Mouse (Mus musculus): ENCODE data around the gene Hoxd9. TPM values are rescaled to one million over a fixed set of nuclear protein-coding genes. Genes with fewer than 3 reads are reported as not detected.

Gene Hoxd9
- polyA plus RNA-seq, 1 experiment from 2014 or later = 0.34 TPM

GRCm38 (mm10) chr2:74733765-74734164 is 36.2 kb downstream of the Hoxd9 start:
- DNase-seq (ENCODE audit: low spot score) = no peak
- Histone ChIP-seq H3K36me3 (ENCODE audit: control insufficient read depth, insufficient read depth, low read length) (no peaks in the 10 kb centered on the region), H3K9ac (ENCODE audit: low read length) (no peak overlapping the region), H3K27ac (replicated peaks) (no peak overlapping the region), H3K27me3 (ENCODE audit: control insufficient read depth, insufficient read depth, low read length) (peaks cover 36% of the 10 kb centered on the region), H3K4me1 (replicated peaks; ENCODE audit: control insufficient read depth, insufficient read depth) (no peaks in the 10 kb centered on the region), H3K9me3 (ENCODE audit: control insufficient read depth, low read length) (no peaks in the 10 kb centered on the region), H3K4me2 (replicated peaks; ENCODE audit: low read depth) (no peak overlapping the region), H3K4me3 (ENCODE audit: low read depth, low read length) (no peak overlapping the region)
- TF ChIP-seq EP300 (optimal IDR thresholded peaks at IDR 0.05) = no peak
- TF ChIP-seq CTCF (IDR thresholded peaks at IDR 0.05; ENCODE audit: low read depth) = no peak
- no peak for ATAC-seq (ENCODE audit: low FRiP score, low TSS enrichment)
- 19% methylated on average over 6 of the region's 6 CpGs for WGBS

GRCm38 (mm10) chr2:74734451-74734850 is 36.9 kb downstream of the Hoxd9 start:
- Histone ChIP-seq H3K4me1 (replicated peaks; ENCODE audit: control insufficient read depth, insufficient read depth) (no peaks in the 10 kb centered on the region), H3K27me3 (ENCODE audit: control insufficient read depth, insufficient read depth, low read length) (peaks cover 41% of the 10 kb centered on the region), H3K36me3 (ENCODE audit: control insufficient read depth, insufficient read depth, low read length) (no peaks in the 10 kb centered on the region), H3K9me3 (ENCODE audit: control insufficient read depth, low read length) (no peaks in the 10 kb centered on the region), H3K4me2 (replicated peaks; ENCODE audit: low read depth) (no peak overlapping the region), H3K4me3 (ENCODE audit: low read depth, low read length) (no peak overlapping the region), H3K9ac (ENCODE audit: low read length) (no peak overlapping the region), H3K27ac (replicated peaks) (no peak overlapping the region)
- DNase-seq (ENCODE audit: low spot score) = no peak
- TF ChIP-seq EP300 (optimal IDR thresholded peaks at IDR 0.05) = no peak
- TF ChIP-seq CTCF (IDR thresholded peaks at IDR 0.05; ENCODE audit: low read depth) = no peak
- no peak for ATAC-seq (ENCODE audit: low FRiP score, low TSS enrichment)
- WGBS = 12% methylated on average over 13 of the region's 13 CpGs

GRCm38 (mm10) chr2:74734996-74735811 is 37.7 kb downstream of the Hoxd9 start:
- Histone ChIP-seq H3K4me1 (replicated peaks; ENCODE audit: control insufficient read depth, insufficient read depth) (no peaks in the 10 kb centered on the region), H3K36me3 (ENCODE audit: control insufficient read depth, insufficient read depth, low read length) (no peaks in the 10 kb centered on the region), H3K4me3 (ENCODE audit: low read depth, low read length) (no peak overlapping the region), H3K9ac (ENCODE audit: low read length) (no peak overlapping the region), H3K9me3 (ENCODE audit: control insufficient read depth, low read length) (no peaks in the 10 kb centered on the region), H3K27me3 (ENCODE audit: control insufficient read depth, insufficient read depth, low read length) (peaks cover 42% of the 10 kb centered on the region), H3K27ac (replicated peaks) (no peak overlapping the region), H3K4me2 (replicated peaks; ENCODE audit: low read depth) (no peak overlapping the region; the same call in 1 of the 2 replicates)
- DNase-seq (ENCODE audit: low spot score) = no peak
- no peak for TF ChIP-seq EP300 (optimal IDR thresholded peaks at IDR 0.05)
- TF ChIP-seq CTCF (IDR thresholded peaks at IDR 0.05; ENCODE audit: low read depth) = no peak
- WGBS = 14% methylated on average over 27 of the region's 27 CpGs
- no peak for ATAC-seq (ENCODE audit: low FRiP score, low TSS enrichment)

GRCm38 (mm10) chr2:74735851-74736687 is 38.5 kb downstream of the Hoxd9 start:
- no peaks in the 10 kb centered on the region for H3K36me3 ChIP-seq (ENCODE audit: control insufficient read depth, insufficient read depth, low read length)
- no peaks in the 10 kb centered on the region for H3K9me3 ChIP-seq (ENCODE audit: control insufficient read depth, low read length)
- H3K4me3 ChIP-seq (ENCODE audit: low read depth, low read length) = peak overlapping the region; percentile 23
- H3K4me2 ChIP-seq (replicated peaks; ENCODE audit: low read depth) = peak overlapping the region; percentile 37
- no peaks in the 10 kb centered on the region for H3K4me1 ChIP-seq (replicated peaks; ENCODE audit: control insufficient read depth, insufficient read depth)
- whole genome bisulfite sequencing = 4% methylated on average over 41 of the region's 42 CpGs
- TF ChIP-seq EP300 (optimal IDR thresholded peaks at IDR 0.05) = no peak
- no peak overlapping the region for H3K9ac ChIP-seq (ENCODE audit: low read length)
- ATAC-seq (ENCODE audit: low FRiP score, low TSS enrichment) = no peak
- no peak overlapping the region for H3K27ac ChIP-seq (replicated peaks)
- no peak for DNase-seq (ENCODE audit: low spot score)
- peaks cover 37% of the 10 kb centered on the region for H3K27me3 ChIP-seq (ENCODE audit: control insufficient read depth, insufficient read depth, low read length)

- 7% methylated on average over 15 of the region's 15 CpGs for WGBS
- Histone ChIP-seq H3K9me3 (ENCODE audit: control insufficient read depth, low read length) (no peaks in the 10 kb centered on the region), H3K27me3 (ENCODE audit: control insufficient read depth, insufficient read depth, low read length) (peaks cover 35% of the 10 kb centered on the region), H3K36me3 (ENCODE audit: control insufficient read depth, insufficient read depth, low read length) (no peaks in the 10 kb centered on the region), H3K9ac (ENCODE audit: low read length) (no peak overlapping the region), H3K4me1 (replicated peaks; ENCODE audit: control insufficient read depth, insufficient read depth) (no peaks in the 10 kb centered on the region), H3K27ac (replicated peaks) (no peak overlapping the region), H3K4me3 (ENCODE audit: low read depth, low read length) (0 out of 2 replicates have a peak overlapping the region, but pooled peaks have one; percentile 23), H3K4me2 (replicated peaks; ENCODE audit: low read depth) (no peak overlapping the region)
- no peak for ATAC-seq (ENCODE audit: low FRiP score, low TSS enrichment)
- no peak for DNase-seq (ENCODE audit: low spot score)
- TF ChIP-seq EP300 (optimal IDR thresholded peaks at IDR 0.05) (no peak), CTCF (IDR thresholded peaks at IDR 0.05; ENCODE audit: low read depth) (no peak)
Measured at GRCm38 (mm10) chr2:74736688-74737577, 39.4 kb downstream of the Hoxd9 start.
